Mouse (Mus musculus) heart, embryonic 10.5 days (tissue): Measurements from ENCODE around the gene Gm20388. TPM values are rescaled to one million over a fixed set of nuclear protein-coding genes. Genes with fewer than 3 reads are reported as not detected.

ENCODE experiments used
- DNase-seq: peaks from one replicate; pipeline ENCODE4 v3.0.0-alpha.2; 2017; ENCODE audit warnings: low spot score
- H3K27ac ChIP-seq: fragments of 300-500 bp; sonication (generic); 2 replicates; pipeline ENCODE4 v1.5.1; 2016; ENCODE audit warnings: mild to moderate bottlenecking
- H3K27me3 ChIP-seq: fragments of 300-500 bp; sonication (generic); 2 replicates; pipeline ENCODE4 v1.6.1; 2016; ENCODE audit warnings: mild to moderate bottlenecking; ENCODE audit not compliant: poor library complexity, insufficient read depth, severe bottlenecking
- H3K36me3 ChIP-seq: fragments of 300-500 bp; sonication (generic); 2 replicates; pipeline ENCODE4 v1.6.1; 2016; ENCODE audit warnings: mild to moderate bottlenecking, moderate library complexity
- H3K4me1 ChIP-seq: fragments of 300-500 bp; sonication (generic); 2 replicates; pipeline ENCODE4 v1.6.1; 2016; ENCODE audit warnings: mild to moderate bottlenecking
- H3K4me3 ChIP-seq: fragments of 300-500 bp; sonication (generic); 2 replicates; pipeline ENCODE4 v1.5.1; 2016; ENCODE audit warnings: mild to moderate bottlenecking, moderate library complexity
- H3K9me3 ChIP-seq: fragments of 300-500 bp; sonication (generic); 2 replicates; pipeline ENCODE4 v1.6.1; 2016; ENCODE audit warnings: mild to moderate bottlenecking, moderate library complexity
- WGBS: fragments of 180-500 bp; shearing (Covaris S2); methylation state at CpG from one replicate; pipeline ENCODE4 v1.1.7; 2016; 5-methylcytosine and 5-hydroxymethylcytosine counted together
- polyA plus RNA-seq: library from polyadenylated mRNA; unstranded; fragments of >200 nt; fragmentation: Nextera tagmentation; extraction: Ambion mirVana; gene quantifications from 2 replicates; pipeline ENCODE4 v1.2.1, GENCODE M21; 2016

The Gm20388 gene
- polyA plus RNA-seq, 1 experiment from 2014 or later: 4.5 TPM

DNA sequence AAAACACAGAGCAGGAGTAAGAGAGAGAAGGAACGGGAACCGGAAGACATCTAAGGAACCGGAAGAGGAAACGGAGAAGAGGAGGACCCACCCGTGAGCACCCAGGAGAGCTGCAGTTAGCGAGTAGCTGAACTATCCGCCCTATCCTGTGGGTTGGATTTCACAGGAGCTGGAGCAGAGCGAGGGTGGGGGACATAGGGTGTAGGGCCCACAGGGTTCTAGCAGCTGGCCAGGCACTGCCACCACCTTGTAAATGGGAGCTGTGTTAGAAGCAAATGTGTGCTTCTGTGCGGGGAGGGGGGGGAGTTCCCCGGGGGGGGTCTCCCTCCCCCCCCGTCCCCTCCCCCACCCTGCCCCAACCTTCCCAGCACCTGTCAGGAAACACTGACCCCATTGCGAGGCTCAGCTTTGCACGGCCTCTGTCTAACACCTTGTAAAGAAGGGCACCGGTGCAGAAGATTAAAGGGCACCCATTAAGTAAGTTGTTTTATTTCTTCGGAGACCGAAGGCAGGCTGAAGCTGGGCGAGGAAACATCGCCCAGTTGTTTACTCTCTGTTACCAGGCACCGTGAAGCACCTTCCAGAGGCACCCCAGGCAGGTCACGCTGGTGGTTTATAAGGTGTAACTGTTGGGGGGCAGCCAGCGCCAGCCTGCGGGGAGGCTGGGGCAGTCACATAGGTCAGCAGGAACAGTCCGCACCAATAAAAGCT, 1573.6 kb downstream of the Gm20388 start:
- WGBS: 62% methylated on average over 23 of the region's 23 CpGs
- DNase-seq: no peak
- Histone ChIP-seq H3K4me3 (0 out of 2 replicates have a peak overlapping the region, but pooled peaks have one; percentile 8), H3K36me3 (no peaks in the 10 kb centered on the region), H3K27ac (no peak overlapping the region), H3K9me3 (no peaks in the 10 kb centered on the region), H3K4me1 (peaks cover 28% of the 10 kb centered on the region), H3K27me3 (peaks cover 8% of the 10 kb centered on the region; the same call in 1 of the 2 replicates)

DNA sequence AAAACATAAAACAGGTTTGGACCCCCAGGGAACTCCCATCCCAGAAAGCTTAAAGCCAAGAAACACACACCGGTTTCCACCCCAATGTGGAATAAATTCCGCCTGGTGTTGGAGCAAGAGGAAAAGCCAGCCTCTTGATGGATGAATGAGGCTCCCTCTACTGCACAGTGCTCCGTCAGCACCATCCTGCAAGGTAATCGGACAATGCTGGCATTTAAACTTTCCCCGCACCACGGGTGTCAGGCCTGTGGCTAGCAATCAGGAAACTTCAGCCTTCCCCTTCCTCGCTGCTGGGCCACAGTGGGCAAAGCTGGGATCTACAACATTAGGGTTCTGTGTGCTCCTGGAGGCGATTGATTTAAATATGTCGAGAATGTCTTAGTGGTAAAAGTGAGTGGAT, 1581.0 kb downstream of the Gm20388 start:
- H3K4me3 ChIP-seq: no peak overlapping the region

DNA sequence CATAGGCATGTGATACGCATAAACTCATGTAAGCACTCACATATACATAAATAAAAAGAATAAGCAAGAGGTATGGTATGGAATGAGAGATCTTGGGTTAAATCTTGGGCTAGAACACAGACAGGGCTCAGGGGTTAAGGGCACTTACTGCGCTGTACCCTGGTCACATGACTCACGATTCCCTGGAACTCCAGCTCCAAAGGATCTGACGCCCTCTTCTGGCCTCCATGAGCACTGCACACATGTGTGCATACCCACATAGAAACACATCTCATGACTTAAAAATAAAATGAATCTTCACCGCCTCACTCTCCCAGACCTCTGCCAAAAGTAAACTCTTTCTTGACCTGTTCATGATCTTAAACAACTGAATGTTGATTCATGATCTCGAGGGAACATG, 1587.0 kb downstream of the Gm20388 start:
- peaks cover 15% of the 10 kb centered on the region for H3K4me1 ChIP-seq
- no peak overlapping the region for H3K27ac ChIP-seq
- 84% methylated on average over 6 of the region's 6 CpGs for WGBS
- no peak overlapping the region for H3K4me3 ChIP-seq
- H3K27me3 ChIP-seq: peaks cover 34% of the 10 kb centered on the region
- H3K36me3 ChIP-seq: no peaks in the 10 kb centered on the region
- no peaks in the 10 kb centered on the region for H3K9me3 ChIP-seq
- no peak for DNase-seq

More for the DNA sequence above, 1581.0 kb downstream of the Gm20388 start:
- H3K27me3 ChIP-seq: peaks cover 19% of the 10 kb centered on the region
- peaks cover 13% of the 10 kb centered on the region for H3K4me1 ChIP-seq
- no peaks in the 10 kb centered on the region for H3K9me3 ChIP-seq
- no peaks in the 10 kb centered on the region for H3K36me3 ChIP-seq
- WGBS: 50% methylated on average over 9 of the region's 9 CpGs
- no peak overlapping the region for H3K27ac ChIP-seq
- no peak for DNase-seq

DNA sequence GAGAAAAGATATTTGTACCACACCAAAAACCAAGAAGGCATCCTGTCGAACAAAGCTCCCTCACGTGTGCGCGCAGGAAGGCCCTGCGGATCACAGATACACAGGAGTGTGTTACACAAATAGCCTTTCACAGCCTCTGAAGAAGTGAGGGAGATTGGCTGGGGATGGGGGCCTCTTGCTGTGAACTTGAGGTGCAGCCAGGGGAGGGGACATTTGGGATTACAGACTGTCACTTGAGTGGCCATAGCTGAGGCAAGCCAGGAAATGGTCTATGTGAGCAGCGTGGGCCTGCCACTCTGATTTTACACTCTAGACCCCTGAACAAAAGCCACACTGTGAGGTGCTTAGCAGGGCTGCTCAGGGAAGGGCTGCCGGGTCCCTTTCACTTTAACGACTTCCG, 1601.1 kb downstream of the Gm20388 start:
- Histone ChIP-seq H3K27ac (no peak overlapping the region), H3K9me3 (no peaks in the 10 kb centered on the region), H3K4me1 (0 out of 2 replicates have a peak, but pooled peaks cover 3% of the 10 kb centered on the region), H3K4me3 (no peak overlapping the region), H3K36me3 (no peaks in the 10 kb centered on the region), H3K27me3 (peaks cover 46% of the 10 kb centered on the region)
- WGBS: 56% methylated on average over 9 of the region's 9 CpGs
- DNase-seq: no peak

DNA sequence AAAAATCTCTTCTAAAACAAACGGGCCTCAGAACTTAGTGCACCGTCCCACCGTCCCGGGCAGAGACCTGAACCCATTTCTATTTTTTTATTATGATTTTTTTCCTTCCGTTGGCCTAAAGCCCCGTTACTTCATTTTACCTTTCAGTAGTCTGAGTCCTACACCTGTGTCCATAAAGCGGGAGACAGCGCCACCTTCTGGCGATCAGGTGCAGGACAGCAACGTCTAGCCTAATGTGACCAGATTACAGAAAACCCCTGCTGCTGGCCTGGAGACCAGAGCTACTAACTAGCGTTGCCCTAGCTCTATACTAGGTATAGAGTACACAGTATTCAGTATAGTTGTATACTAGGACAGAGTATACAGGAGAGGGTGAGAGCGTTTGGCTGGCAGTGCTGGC, 1602.8 kb downstream of the Gm20388 start:
- Histone ChIP-seq H3K27ac (no peak overlapping the region), H3K4me1 (0 out of 2 replicates have a peak, but pooled peaks cover 3% of the 10 kb centered on the region), H3K27me3 (peaks cover 40% of the 10 kb centered on the region), H3K4me3 (no peak overlapping the region), H3K36me3 (no peaks in the 10 kb centered on the region), H3K9me3 (no peaks in the 10 kb centered on the region)
- 8% methylated on average over 12 of the region's 12 CpGs for WGBS
- DNase-seq: peak; percentile 87

DNA sequence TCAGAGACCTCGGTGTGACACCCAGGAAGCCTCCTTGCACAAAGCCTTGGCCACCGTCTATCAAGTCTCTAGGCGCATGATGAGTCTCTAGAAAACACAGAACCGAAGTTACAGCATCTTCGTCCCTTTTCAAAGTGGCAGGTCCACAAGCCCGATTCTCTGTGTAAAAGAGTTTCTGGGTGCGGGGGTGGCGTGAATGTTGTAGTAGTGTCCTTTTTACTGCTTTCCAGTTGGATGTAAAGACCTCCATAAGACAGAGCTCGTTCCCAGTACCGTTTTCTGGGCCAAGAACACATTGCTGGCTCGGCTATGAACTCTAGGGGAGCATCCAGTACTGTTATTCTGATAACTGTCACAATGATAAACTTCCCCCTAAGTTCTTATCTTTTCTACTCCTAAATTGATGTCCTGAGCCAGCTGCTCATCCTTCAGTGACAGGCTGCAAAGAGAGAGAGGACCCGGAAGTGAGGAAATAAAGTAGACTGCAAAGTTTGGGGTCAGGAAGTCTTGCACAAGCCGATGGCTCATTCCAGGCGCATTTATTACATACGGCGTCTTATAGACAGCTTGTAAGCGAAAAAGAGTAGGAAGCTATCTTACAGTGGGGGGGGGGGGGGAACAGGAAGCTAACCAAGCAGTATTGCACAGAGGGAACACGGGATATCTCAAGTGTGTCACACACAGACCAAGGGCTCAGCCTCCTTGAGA, 1614.6 kb downstream of the Gm20388 start:
- H3K27me3 ChIP-seq: peaks cover 18% of the 10 kb centered on the region
- 77% methylated on average over 18 of the region's 18 CpGs for WGBS
- H3K27ac ChIP-seq: no peak overlapping the region
- no peak for DNase-seq
- H3K36me3 ChIP-seq: no peaks in the 10 kb centered on the region
- H3K9me3 ChIP-seq: no peaks in the 10 kb centered on the region
- H3K4me3 ChIP-seq: no peak overlapping the region
- H3K4me1 ChIP-seq: peaks cover 7% of the 10 kb centered on the region; the same call in 1 of the 2 replicates

DNA sequence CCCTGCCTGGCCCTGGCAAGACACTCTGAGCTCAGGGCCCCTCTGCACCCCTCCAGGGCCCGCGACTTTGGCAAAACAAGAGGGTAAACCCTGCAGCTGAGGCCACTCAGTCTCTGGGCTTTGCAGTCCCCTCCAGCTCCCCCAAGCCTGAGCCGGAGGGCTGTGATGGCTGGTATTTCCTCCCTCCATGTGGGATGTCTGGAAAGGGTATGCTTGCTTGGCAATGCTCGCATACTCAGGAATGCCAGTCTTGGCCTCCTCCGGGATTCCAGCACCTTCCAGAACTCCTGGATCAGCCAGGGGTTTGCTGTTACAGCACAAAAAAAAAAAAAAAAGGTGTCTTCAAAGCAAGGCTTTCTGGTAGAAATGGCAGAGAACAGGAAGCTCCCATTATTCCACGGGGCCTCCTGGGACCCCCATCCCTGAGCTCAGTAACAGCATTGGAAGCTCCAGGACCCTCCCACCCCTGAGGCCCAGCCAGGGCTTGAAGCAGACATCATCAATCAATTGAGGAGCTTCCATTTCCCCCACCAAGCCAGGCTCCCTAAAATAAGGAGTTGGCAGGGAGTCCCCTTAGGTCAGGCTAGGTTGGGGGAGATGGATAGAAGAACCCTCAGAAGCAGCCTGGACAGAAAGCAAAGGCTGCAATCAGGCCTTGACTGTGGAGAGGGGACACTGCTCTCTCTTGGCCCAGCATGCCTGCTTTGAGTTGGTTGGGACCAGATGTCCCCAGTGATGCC, 1616.3 kb downstream of the Gm20388 start:
- Histone ChIP-seq H3K4me3 (no peak overlapping the region), H3K4me1 (peaks cover 9% of the 10 kb centered on the region; the same call in 1 of the 2 replicates), H3K36me3 (no peaks in the 10 kb centered on the region), H3K27ac (0 out of 2 replicates have a peak overlapping the region, but pooled peaks have one; percentile 48), H3K27me3 (peaks cover 29% of the 10 kb centered on the region), H3K9me3 (no peaks in the 10 kb centered on the region)
- DNase-seq: no peak
- WGBS: 66% methylated on average over 6 of the region's 6 CpGs

DNA sequence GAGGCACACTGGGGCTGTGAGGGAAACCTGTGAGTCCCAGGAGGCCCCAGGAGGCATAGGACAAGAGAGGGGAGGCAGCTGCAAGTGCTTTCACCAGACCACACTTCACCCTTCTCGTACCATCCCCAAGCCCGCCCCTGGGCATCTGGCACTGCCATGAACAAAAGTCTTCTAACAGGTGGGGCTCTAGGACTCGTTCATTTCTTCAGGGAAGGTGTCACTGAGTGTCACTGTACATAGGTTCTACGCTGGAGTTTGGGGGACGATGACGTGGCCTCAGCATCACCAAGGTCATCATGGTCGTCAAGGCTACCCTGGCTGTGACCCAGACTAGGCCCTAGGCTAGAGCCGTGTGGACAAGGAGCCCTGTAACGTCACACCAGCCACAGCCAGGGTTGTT, 1617.1 kb downstream of the Gm20388 start:
- peaks cover 29% of the 10 kb centered on the region for H3K27me3 ChIP-seq
- H3K27ac ChIP-seq: no peak overlapping the region
- H3K36me3 ChIP-seq: no peaks in the 10 kb centered on the region
- no peaks in the 10 kb centered on the region for H3K9me3 ChIP-seq
- no peak for DNase-seq
- H3K4me1 ChIP-seq: peaks cover 9% of the 10 kb centered on the region; the same call in 1 of the 2 replicates
- no peak overlapping the region for H3K4me3 ChIP-seq
- 87% methylated on average over 9 of the region's 9 CpGs for whole genome bisulfite sequencing

DNA sequence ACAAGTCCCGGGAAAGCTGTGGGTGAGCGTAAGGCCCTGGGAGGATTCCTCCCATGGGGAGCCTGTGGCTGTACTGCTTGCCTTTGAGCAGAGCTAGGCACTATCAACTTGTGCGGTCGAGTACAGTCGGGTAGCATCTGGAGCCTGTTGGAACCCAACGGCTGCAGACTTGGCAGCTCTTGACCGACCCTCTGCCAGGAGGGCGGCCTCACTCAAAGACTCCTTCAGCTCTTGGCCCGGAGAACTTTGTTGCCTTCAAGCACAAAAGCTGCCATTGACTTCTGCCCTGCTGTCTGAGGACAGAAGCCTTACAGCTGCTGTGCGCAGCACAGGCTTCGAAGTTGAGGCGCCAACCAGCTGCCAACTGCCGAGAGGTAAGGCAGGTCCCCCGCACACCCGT, 1618.1 kb downstream of the Gm20388 start:
- peaks cover 9% of the 10 kb centered on the region; the same call in 1 of the 2 replicates for H3K4me1 ChIP-seq
- DNase-seq: no peak
- H3K4me3 ChIP-seq: no peak overlapping the region
- H3K27me3 ChIP-seq: peaks cover 29% of the 10 kb centered on the region
- no peaks in the 10 kb centered on the region for H3K36me3 ChIP-seq
- 86% methylated on average over 15 of the region's 15 CpGs for WGBS
- no peak overlapping the region for H3K27ac ChIP-seq
- H3K9me3 ChIP-seq: no peaks in the 10 kb centered on the region

DNA sequence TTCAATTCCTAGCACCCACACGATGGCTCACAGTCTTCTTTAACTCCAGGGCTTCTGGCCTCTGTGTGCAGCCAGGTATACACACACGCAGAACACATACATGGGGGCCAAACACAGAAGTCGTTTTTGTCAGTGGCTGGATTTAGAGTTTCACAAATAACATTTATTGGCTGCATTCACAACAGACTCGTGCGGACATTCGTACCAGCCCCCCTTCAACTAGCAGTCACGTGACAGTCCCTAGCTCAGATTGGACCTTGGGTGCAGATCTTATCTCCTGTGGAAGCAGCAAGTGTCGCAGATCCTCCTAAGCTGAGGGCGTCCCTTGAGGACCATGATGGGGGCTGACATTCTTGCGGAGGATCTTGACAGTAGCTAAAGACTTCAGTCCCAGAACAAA, 1620.0 kb downstream of the Gm20388 start:
- WGBS: 73% methylated on average over 10 of the region's 10 CpGs
- H3K27me3 ChIP-seq: peaks cover 22% of the 10 kb centered on the region
- no peak overlapping the region for H3K27ac ChIP-seq
- no peak for DNase-seq
- H3K9me3 ChIP-seq: no peaks in the 10 kb centered on the region
- no peaks in the 10 kb centered on the region for H3K36me3 ChIP-seq
- H3K4me1 ChIP-seq: peaks cover 9% of the 10 kb centered on the region; the same call in 1 of the 2 replicates
- H3K4me3 ChIP-seq: no peak overlapping the region

DNA sequence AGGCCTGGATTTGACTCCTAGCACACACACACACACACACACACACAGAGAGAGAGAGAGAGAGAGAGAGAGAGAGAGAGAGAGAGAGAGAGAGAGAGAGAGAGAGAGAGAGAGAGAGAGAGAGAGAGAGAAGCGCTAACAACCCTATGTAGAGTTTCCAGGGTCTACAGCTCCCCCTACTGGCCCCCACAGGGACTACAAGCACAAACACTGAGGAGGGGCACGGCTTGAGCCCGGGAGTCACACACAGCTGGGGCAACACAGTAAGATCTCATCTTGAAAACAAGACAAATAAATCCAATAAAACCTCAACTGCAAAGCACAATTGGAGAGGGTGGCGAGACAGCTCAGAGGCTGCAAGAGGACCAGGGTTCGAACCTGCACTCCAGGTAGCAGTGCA, 1621.7 kb downstream of the Gm20388 start:
- 45% methylated on average over 5 of the region's 5 CpGs for WGBS
- Histone ChIP-seq H3K27ac (no peak overlapping the region), H3K27me3 (peaks cover 15% of the 10 kb centered on the region), H3K4me1 (peaks cover 6% of the 10 kb centered on the region; the same call in 1 of the 2 replicates), H3K9me3 (no peaks in the 10 kb centered on the region), H3K4me3 (no peak overlapping the region), H3K36me3 (no peaks in the 10 kb centered on the region)
- no peak for DNase-seq

DNA sequence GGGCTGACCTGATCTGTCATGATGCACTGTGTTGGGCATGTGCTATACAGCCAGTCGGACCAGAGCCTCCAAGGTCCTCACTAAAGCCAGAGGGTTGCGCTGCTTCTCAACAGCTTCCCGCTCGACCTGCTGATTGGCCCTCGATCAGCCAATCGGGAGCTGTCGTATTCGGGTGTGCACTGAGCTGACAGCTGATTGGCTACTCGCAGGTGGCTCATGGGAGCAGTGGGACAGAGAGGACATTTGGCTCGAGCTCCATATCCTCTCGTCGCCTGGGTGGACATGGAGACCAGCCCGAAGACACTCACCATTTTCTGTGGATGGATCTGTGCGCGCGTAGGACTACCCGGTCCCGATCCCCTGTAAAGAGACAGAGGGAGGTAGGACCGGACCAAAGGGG, 1631.2 kb downstream of the Gm20388 start:
- H3K27me3 ChIP-seq: peaks cover 34% of the 10 kb centered on the region
- no peak for DNase-seq
- H3K4me3 ChIP-seq: no peak overlapping the region
- no peaks in the 10 kb centered on the region for H3K9me3 ChIP-seq
- 72% methylated on average over 19 of the region's 19 CpGs for WGBS
- H3K27ac ChIP-seq: no peak overlapping the region
- no peaks in the 10 kb centered on the region for H3K36me3 ChIP-seq
- H3K4me1 ChIP-seq: peaks cover 11% of the 10 kb centered on the region; the same call in 1 of the 2 replicates

DNA sequence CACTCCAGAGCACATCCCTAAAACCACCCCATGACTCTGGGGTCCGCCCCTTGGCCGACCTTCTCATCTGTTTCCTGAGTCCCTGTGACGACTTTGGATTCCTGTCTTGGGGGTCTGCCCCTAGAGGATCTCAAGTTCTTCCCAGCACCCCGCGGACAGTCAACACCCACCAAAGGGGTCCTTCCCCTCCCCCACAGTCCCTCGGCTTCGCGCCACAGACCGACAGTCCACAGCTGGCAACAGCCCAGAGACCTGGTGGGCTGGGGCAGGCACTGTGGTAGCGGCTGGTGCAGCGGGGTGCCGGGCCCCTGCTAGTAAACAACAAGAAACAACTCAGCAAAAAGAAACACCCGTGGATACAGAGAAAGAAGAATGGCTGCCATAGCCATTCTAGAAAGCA, 1632.3 kb downstream of the Gm20388 start:
- H3K4me1 ChIP-seq: peaks cover 16% of the 10 kb centered on the region; the same call in 1 of the 2 replicates
- peaks cover 34% of the 10 kb centered on the region for H3K27me3 ChIP-seq
- no peaks in the 10 kb centered on the region for H3K36me3 ChIP-seq
- no peak overlapping the region for H3K4me3 ChIP-seq
- DNase-seq: no peak
- no peaks in the 10 kb centered on the region for H3K9me3 ChIP-seq
- 64% methylated on average over 13 of the region's 13 CpGs for WGBS
- H3K27ac ChIP-seq: no peak overlapping the region
